Mouse (Mus musculus): ENCODE data around the gene Nbl1. TPM values are rescaled to one million over a fixed set of nuclear protein-coding genes. Genes with fewer than 3 reads are reported as not detected.

Gene Nbl1
- total RNA-seq, 2 experiments from 2014 or later: 47.4 to 49.2 TPM

DNA sequence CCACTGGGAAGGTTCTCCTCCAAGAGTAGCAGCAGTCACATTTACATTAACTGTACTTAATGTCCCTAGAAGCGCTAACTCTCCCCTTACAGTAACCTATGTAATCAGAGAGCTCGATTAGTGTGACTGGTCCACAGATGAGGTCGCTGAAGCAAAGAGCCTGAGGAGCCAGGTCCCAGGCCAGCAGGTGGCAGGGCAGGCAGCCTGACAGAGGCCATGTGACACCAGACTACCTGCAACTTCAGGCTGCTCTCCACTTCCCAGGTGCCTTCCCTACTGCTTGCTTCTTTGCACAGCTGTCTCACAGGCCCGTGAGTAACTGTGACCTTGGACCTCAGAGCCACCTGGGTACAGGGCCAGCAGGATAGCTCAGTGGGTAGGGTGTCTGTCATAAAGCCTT is 58.3 kb downstream of the Nbl1 start:
- no peak for DNase-seq (ENCODE audit: low spot score in 2 of 2)

GRCm38 (mm10) chr4:139034010-139034367 is 58.8 kb downstream of the Nbl1 start:
- DNase-seq (ENCODE audit: low spot score in 2 of 2): no peak

DNA sequence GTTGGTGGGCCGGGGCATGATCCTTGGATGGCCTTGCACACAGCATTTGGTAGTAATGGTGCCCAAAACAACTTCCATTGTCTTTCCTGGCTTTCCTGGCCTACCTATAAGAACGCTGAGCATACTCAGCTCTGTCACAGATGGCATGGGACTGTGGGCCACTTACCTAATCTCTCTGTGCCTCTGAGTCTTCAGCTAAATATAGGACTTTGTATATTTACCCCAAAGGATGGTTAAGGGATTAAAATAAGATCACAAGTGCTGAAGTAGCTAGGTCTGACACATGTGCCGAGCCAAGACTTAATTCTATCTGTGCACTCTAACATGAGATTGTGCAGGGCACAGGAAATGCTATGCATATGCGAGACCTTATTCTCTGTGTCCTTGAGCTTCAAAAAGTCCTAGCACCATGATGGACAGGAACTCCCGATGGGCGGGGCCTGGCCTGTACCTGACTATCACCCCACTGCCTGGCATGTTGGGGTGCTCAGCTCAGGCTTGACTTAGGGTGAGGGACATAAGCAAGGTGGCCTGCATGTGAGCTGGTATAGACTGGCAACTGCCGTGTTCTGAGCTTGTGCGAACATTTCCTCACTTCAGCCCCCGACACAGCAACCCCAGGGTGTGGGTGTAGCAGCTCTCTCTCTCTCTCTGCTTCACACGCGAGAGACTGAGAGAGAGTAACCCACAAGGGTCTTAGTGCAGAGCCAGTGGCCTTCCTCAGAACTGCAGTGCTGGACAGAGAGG is 59.4 kb downstream of the Nbl1 start:
- no peak for DNase-seq (ENCODE audit: low spot score in 2 of 2)

- no peak for DNase-seq (ENCODE audit: low spot score in 2 of 2)
Measured at GRCm38 (mm10) chr4:139032521-139032920, 60.3 kb downstream of the Nbl1 start.

Other genes starting within 250 kb of the Nbl1 start
- 10 to 100 TPM; 31.0 to 32.6 TPM for gene Pla2g5, start 229.5 kb downstream of the Nbl1 start, total RNA-seq (2021)
- gene Gm13030, start 219.0 kb downstream of the Nbl1 start, total RNA-seq (2021): not detected
- 1 to 10 TPM; 1.3 to 1.5 TPM for gene Pla2g2e, start 215.1 kb downstream of the Nbl1 start, total RNA-seq (2021)
- gene Otud3, start 179.0 kb downstream of the Nbl1 start, total RNA-seq (2021): 10 to 100 TPM in 1 of 2 experiments, 1 to 10 TPM in 1; 9.1 to 10.1 TPM
- 1 to 10 TPM in 1 of 2 experiments, not detected in 1; 1.2 TPM for gene Rnf186, start 125.9 kb downstream of the Nbl1 start, total RNA-seq (2021)
- gene Tmco4, start 120.1 kb downstream of the Nbl1 start, total RNA-seq (2021): 10 to 100 TPM; 16.4 to 20.8 TPM
- under 1 TPM; 0.76 to 0.84 TPM for gene Htr6, start 17.4 kb downstream of the Nbl1 start, total RNA-seq (2021)
- gene Minos1, start 38.1 kb upstream of the Nbl1 start, total RNA-seq (2021): 100 to 1,000 TPM; 352 to 357 TPM
- gene Capzb, start 99.9 kb upstream of the Nbl1 start, total RNA-seq (2021): 100 to 1,000 TPM; 343 to 361 TPM
- 10 to 100 TPM in 1 of 2 experiments, 1 to 10 TPM in 1; 9.8 to 10.6 TPM for gene Pqlc2, start 217.7 kb upstream of the Nbl1 start, total RNA-seq (2021)
- gene Akr7a5, start 217.8 kb upstream of the Nbl1 start, total RNA-seq (2021): 10 to 100 TPM; 63.6 to 67.5 TPM

All from adrenal gland, postnatal 4 days (tissue).